Mouse (Mus musculus) ZHBTc4 (cell line): ENCODE results near the gene BC051019.

Experiments used
- DNase-seq: peaks from one replicate; pipeline ENCODE4 v3.0.0-alpha.2; 2011; ENCODE audit warnings: low read depth, low spot score

Gene BC051019

DNA sequence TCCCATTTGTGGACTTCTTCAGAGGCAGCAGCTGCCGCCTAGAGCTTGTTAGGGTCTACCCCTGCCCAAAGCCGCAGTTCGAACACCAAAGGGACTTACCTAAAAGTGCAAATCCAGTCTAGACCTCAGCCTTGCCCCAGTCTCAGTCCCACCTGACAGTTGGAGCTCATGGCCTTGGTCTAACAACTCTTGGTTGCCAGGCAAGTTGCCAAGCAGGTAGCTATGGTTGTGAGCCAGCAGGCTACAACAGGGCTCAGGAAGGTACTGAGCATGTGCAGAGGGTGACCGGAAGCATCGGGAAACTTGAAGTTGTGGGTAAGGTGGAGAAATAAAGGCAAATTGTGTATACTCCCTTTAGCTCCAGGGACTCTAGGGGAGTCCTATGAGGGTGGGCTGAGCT lies at the start of gene BC051019:
Gene BC051019, minus strand, starts transcription at position 154 of the 400 bp plus-strand sequence.
- DNase-seq = peak; percentile 17

DNA sequence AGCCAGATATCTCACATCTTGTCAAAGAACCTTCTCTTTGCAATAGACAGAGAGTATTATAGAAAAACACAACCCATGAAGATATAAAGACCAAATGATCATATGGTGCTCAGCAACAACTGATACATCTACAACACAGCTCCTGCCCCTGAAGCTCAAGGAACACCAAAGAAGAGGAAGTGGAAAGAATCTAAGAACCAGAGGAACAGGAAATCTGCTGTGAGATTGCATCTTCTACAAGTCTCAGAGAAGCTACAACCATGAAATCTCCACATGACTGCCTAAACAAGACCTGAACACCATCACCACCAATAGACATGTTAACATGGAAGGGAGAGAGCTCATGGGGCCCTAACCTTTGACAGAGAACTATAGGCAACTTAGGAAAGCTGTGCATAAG lies 48.6 kb upstream of the BC051019 start:
- DNase-seq = no peak

DNA sequence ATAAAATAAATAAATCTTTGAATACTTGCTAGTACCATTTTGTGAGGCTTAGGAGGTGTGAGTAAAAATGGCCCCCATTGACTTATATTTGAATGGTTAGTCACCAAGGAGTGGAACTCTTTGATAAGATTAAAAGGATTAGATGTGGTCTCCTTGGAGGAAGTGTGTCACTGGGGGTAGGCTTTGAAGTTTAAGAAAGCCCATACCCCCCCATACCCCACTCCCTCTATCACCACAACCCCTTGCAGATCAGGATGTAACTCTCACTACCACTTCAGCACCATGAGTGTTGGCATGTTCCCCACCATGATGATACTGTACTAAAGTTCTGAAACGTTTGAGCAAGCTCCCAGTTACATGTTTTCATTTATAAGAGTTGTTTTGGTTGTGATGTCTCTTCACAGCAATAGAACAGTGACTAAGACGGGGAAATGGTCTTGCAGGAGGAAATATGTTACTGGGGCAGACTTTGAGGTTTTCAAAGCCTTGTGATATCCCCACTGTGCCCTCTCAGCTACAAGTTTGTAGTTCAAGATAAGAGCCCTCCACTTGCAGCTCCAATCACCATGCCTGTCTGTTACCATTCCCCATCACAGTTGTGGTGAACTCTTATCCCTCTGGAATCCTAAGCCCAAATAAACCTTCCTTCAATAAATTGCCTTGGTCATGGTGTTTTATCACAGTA lies 45.2 kb upstream of the BC051019 start:
- DNase-seq = no peak

DNA sequence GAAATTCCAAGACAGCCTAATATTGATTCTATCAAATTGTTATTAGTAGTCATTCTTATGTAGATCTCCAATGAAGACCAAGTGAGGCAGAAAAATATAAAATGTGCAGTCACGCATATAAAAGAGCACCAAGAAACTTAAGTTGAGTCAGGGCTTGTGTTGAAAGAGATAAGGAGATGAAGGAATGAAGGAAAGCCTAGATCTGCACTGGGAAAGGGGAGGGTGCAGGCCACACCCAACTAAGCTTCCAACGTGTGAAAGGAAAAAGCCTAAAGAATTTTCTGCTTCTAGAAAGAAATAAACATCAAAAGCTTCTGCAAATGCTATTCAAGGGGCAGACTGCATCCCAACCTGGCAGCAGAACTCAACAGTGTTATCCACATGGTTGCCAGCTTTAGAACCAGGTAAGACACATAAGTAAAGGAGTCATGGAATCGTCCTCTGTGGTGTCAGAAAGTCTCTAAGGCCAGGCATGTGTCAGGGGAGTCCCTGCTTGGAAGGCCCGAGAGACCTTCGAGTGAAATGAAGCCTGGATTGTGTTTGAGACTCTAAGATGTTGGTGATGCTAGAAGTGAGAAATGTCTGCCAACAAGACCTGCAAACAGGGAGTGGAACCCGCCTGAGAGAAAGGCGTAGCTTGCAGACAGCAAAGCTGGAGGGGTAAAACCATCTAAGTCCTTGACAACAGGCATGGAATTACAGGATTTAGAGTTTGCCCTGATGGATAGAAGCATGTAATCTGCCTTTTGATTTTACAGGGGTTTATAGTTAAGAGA lies 44.1 kb upstream of the BC051019 start:
- no peak for DNase-seq

DNA sequence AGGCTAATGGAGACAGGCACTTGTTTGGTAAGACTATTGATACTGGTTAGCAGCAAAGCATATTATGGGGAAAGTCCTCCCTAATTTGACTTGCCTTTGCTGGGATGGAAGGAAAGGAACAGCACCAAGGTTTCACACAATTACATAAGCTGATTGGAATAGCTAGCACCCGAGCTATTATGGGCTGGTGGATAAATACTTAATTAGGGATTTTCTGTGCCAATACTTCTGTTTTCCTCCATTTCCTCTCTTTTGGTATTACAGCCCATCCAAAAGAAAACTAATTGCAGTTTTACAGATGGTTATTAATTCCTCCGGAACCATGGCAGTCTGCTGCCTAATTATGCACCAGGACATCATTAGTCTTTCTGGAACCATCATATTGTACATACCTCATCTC lies 40.4 kb upstream of the BC051019 start:
- DNase-seq = no peak

DNA sequence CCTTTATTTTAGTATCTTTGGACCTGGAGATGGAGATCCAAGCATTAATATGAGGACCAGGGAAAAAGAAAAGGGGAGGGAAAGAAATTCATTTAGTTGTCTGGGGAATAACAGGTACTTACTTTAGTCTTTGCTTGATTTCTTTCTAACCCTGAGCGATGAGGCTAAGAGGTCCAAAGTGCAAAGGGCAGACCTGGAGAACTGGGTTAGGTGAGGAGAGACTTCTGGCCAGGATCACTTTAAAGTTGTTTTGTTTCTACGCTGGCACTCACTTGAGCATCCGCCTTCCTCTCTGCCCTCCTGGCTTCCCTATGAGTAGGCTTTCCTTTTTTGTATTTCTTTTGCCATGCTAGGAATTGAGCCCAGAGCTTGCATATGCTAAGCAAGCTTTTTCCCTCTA lies 32.6 kb upstream of the BC051019 start:
- DNase-seq = no peak

DNA sequence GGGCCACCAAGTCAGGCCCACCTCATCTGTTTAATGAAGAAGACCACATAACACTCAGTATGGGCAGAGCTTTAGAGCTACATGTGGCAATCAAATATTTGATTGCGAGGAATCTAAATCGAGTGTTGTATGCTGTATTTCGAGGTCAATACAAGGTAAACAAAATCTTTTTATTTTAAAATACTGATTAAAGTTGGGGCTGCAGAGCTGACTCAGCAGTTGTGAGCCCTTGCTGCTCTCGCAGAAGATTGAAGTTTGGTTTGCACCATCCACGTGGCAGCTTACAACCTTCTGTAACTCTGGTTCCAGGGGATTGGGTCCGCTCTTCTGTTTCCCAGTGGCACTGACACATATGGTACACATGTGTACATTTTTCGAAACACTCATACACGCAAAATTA lies 30.4 kb upstream of the BC051019 start:
- DNase-seq = no peak

DNA sequence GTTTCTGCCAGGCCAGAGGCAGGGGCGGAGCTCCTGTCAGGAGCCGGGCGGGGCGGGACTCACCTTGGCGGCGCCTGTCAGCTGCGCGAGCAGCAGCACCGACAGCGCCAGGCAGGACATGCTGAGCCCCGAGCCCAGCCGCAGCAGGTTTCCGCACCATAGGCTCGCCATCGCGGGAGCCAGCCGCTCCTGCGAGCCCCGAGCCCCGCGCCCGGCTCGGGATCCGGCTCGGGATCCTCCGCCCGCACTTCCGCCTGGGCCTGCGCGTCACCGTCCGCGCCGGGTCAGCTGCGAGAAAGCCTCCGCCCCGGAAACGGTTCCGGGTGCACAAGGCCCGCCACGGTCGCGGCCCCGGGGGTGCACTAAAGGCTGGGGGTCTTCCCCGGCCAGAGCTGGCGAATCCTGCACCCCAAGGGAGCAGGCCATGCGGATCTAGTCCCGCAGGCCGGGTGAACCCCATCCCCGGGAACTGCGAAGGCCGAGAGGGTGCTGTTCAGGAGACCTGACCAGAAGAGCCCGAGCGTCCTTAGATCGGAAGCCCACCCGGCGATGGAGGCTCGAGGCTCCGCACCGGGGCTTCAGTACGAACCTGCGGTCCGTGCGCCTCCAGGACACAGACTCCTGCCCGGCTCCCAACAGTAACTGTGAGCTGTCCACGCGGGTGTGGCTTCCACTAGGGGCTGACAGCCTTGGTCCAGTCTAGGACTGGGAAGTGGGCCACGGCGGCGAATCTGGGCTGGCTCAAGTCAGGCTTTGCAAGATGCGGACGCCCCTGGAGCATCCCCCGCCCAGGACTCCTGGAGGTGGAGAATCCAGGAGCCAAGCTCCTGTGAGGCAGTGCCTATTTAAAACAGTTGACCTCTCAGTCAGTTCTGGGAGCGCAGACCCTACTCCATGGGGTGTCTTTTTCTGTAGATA lies 28.6 kb upstream of the BC051019 start, which contains the start of gene Tmem9b:
Gene Tmem9b, minus strand, starts transcription at position 868 of the 918 bp plus-strand sequence.
- DNase-seq = peak; percentile 69

DNA sequence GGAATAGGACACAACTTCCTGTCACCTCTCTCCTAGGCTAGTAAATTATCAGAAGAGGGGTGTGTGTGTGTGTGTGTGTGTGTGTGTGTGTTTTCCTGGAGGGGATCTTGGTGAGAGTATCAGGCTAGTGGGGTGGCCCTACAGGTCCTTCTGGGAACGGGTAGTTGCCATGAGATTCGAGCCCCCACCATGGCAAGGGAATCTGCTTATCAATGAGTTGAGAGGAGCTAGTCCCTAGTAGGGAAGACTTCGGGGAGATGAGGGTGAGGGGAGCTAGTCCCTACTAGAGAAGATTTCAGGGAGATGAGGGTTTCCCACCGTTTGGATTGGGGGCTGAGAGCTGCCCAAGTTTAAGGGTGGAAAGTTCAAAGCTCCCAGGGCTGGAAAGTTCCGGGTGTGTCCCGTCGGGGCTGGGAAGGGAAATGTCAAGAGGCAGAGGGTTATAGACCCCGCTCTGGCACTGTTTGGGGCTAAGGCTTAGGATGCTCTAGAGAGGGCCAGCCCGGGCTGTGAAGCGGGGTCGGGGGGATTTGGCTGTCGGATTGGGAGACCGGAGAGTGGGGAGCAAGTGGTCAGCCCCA lies 27.9 kb upstream of the BC051019 start:
- DNase-seq = no peak

DNA sequence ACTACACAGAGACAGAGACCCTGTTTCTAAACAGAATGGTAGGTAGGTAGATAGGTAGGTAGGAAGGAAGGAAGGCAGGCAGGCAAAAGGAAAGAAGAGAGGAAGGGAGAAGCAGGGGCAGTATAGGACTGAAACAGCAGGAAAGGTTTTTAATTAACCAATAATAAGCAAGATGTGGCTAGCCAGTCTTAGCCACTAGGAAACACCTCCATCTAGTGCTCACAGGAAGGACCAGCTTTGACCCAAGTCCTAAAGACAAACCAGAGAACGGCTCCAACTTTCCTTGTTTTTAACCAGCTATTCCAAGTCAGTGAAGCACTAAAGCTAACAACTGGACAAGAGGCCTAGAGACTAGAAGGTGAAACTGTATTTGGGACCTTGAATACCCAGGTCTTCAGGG lies 24.1 kb upstream of the BC051019 start:
- DNase-seq = no peak

DNA sequence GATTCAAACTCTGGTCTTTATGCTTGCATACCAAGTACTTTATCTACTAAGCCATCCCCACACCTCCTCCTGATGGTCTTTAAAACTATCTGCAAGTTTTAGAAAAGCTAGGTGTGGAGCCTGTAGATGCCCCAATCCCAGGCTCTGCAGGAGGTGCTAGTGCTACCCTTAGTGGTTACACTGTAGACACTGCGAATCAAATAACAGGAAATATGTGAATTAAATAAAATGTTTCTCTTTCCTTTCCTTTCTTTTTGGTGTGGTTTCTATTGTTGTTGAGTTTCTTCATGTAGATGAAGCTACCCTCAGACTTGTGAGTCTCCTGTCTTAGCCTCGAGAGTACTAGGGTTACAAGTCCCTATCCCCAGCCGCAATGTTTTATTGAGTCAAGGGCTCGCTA lies 18.1 kb upstream of the BC051019 start:
- no peak for DNase-seq

DNA sequence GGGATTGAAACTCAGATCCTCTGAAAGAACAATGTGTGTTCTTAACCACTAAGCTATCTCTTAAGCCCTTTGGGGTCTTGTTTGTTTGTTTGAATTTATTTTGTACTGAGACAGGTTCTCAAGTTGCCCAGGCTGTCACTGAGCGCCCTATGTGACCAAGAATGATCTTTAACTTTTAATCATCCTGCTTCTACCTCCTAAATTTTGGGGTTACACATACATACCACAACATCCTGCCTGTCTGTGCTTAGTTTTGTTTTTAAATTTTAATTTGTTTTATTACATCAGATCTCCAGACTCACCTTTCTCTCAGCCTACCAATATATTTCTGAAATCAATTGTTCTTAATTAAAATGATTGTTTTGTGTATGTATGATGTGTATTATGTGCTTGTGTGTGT lies 17.4 kb upstream of the BC051019 start:
- DNase-seq = no peak

DNA sequence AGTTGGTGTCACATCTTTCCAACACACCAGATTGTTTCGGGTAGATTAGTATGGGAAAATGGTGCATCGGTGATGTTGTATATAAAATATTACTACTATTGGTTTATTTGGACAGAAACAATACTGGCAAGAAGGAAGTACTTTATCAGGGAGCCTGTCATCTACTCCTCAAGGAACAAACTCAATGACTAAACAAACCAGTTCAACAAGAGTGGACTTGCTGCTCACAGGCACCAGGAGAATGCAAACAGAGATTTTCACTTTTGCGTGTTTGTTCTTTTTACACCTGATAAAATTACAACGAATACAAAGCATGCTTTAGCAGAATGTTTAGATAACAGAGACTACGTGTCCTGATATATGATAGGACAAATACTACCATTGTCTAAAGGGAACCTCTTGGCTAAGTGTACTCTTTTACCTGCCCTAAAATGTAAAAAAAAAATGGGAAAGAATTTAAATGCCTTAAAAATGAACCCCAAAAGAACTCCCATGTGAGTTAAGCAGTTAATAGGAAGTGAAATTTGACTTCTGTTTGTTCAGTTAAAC lies 16.2 kb upstream of the BC051019 start:
- DNase-seq = no peak

DNA sequence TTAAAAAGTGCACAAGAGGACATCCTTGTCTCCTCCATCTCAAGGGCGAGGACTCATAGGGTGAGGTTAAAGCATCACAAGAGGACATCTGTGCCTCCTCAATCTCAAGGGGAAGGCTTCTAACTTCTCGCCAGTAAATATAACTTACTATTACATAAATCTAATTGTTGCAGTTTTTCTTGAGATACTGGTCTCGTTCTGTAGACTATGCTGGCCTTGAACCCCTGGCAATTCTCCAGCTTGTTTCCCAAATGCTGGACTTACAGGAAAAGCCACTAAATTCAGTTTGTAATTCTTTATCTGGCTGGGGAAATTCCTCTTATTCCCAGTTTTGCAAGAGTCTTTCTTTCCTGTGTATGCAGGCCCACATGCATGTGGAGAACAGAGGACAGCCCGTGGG lies 11.2 kb upstream of the BC051019 start:
- no peak for DNase-seq

DNA sequence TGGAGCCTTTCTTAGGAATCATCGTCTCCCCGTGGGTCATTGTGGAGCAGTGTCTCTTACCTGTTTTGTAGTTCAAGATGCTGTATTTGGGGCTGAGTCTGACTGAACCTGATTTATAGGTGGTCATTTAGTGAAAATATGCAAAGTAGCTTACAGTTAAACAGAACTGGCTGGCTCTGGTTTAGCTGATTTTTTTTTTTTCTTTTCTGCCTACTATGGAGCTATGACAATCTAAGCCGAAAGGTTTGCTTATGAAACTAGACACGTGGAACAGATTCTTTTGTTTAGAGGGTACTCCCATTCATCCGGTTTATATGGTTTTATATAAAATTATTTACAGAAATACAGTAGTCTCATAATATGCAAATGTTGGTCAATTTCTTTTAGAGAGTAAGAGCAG lies 8.0 kb upstream of the BC051019 start, which contains the start of gene Ascl3:
Gene Ascl3, minus strand, starts transcription at position 101 of the 400 bp plus-strand sequence.
- no peak for DNase-seq

DNA sequence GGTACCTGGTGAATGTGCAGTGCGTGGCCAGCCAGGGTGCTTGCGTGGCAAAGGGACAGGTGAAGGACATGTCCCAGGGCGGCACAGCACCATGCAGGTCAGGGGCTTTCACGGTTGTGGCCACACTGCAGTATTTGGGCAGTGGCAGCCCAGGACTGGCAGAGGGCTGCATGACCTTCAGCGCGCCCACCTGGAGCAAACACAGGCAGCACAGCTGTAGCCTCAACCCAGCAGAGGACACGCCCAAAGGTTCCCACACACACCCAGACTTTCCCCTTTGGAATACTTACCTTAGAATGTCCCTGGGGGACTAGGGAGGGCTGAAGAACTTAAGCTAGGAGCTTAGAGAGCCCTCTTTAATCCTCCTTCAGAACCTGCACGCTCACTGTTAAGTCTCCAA lies 536 bp downstream of the BC051019 start:
- DNase-seq = peak; percentile 15

DNA sequence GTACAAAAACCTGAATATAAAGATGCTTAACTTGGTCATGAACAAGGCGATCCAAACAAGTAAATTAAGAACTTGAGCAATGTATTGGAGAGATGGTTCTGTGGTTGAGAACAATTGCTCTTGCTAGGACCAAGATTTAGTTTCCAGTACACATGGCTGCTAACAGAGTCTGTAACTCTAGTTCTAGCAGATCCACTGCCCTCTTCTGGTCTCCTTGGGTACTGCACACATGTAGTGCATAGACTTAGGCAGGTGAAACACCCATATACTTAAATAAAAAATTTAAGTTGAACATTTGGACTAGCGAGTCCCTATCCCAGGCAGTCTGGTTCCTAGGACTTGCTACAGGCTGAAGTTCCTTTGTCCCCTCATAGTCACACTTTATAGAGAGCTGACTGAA lies 1.0 kb downstream of the BC051019 start:
- peak; percentile 86 for DNase-seq

DNA sequence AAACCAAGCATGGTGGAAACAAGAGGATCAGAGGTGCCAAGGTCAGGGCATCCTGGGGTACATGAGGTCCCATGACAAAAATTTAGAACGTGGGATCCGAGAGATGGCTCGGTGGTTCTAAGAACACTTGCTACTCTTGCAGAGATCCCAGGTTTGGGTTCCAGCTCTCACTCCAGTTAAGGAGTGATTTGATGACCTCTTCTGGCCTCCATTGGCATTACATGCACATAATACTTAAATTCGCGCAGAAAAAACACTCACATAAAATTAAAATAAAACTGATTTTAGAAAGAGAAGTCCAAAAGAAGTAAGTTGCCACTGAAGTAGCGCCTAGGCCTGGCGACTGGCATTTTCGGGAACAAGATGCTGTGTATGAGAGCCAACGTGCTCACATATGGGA lies 4.4 kb downstream of the BC051019 start:
- DNase-seq = peak; percentile 65

DNA sequence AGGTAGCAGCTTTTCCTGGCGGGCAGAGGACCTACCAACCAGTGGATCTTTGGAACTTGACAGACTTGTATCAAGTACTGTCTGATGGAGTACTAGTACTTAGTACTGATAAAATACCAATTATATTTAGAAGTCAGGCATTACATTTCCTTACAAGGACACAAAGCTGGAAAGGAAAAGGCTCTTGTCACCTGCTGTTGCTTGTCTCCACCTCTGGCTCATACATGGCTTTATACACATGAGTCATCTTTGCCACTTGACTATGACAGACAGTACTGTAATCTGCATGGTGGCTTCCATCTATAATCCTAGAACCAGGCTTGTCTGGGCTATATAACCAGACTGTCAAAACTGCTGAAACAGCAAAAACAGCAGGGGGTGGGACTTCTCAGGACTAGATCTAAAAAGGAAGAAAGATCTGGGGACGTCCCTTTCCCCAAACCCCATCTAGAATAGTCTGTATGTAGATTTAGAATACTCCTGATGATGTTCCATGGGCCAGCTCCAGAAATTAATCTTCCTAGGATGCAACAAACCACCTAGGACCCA lies 10.1 kb downstream of the BC051019 start:
- no peak for DNase-seq

DNA sequence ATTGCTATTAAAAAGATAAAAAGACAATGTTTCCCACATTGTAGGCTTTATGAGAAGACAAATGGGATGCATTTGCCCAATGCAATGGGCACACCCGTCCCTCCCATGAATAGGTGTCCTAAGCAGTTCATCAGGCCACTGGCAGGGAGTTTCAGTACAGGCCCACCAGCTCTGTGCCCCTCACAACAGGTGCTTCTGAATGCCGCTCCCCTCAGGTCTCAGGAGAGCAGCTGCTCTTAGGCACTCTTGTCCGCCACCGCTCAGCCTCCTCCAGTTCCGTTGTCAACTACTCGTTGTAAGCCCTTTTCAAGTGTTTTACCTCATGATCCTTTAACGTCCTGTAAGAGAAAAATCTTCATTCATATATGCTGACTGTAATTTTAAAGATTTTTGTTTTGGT lies 11.5 kb downstream of the BC051019 start:
- DNase-seq = no peak

DNA sequence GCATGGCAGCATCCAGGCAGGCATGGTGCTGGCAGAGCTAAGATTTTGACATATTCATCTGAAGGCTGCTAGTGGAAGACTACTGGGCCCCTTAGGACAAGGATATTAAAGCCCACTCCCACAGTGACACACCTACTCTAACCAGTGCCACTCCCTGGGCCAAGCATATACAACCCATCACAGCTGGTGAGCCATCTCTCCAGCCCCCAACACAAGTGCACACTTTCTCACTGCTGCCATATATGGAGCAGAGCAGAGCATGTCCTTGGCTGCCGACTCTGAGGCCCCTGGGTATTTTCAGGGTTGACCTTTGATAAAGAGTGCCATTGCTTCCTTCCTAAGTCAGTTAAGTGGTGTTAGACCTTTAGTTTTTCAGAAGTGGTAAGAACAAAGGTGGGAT lies 13.6 kb downstream of the BC051019 start:
- no peak for DNase-seq
